Mouse (Mus musculus) forebrain, embryonic 15.5 days (tissue): Measurements from ENCODE around the gene Gm26938. TPM values are rescaled to one million over a fixed set of nuclear protein-coding genes. Genes with fewer than 3 reads are reported as not detected.

ENCODE experiments used
- ATAC-seq: fragments of 200-750 bp; cut with Nextera tagmentation; replicated peaks from 2 replicates; pipeline ENCODE4 v1.8.0; 2017; ENCODE audit warnings: mild to moderate bottlenecking, moderate TSS enrichment, moderate library complexity
- H3K27ac ChIP-seq: fragments of 300-500 bp; sonication (generic); replicated peaks from 2 replicates; pipeline ENCODE4 v1.5.1; 2015; ENCODE audit warnings: mild to moderate bottlenecking, inconsistent platforms
- H3K27me3 ChIP-seq: fragments of 300-500 bp; sonication (generic); 2 replicates; pipeline ENCODE4 v1.6.1; 2015; ENCODE audit warnings: inconsistent platforms
- H3K36me3 ChIP-seq: fragments of 300-500 bp; sonication (generic); 2 replicates; pipeline ENCODE4 v1.6.1; 2015; ENCODE audit warnings: mild to moderate bottlenecking, inconsistent platforms
- H3K4me1 ChIP-seq: fragments of 300-500 bp; sonication (generic); 2 replicates; pipeline ENCODE4 v1.6.1; 2015; ENCODE audit warnings: inconsistent platforms
- H3K4me2 ChIP-seq: fragments of 300-500 bp; sonication (generic); replicated peaks from 2 replicates; pipeline ENCODE4 v1.6.1; 2015; ENCODE audit warnings: mild to moderate bottlenecking, inconsistent platforms
- H3K4me3 ChIP-seq: fragments of 300-500 bp; sonication (generic); 2 replicates; pipeline ENCODE4 v1.5.1; 2015; ENCODE audit warnings: mild to moderate bottlenecking, inconsistent platforms
- H3K9ac ChIP-seq: fragments of 300-500 bp; sonication (generic); replicated peaks from 2 replicates; pipeline ENCODE4 v1.6.1; 2015; ENCODE audit warnings: mild to moderate bottlenecking, inconsistent platforms
- H3K9me3 ChIP-seq: fragments of 300-500 bp; sonication (generic); 2 replicates; pipeline ENCODE4 v1.6.1; 2016; ENCODE audit warnings: inconsistent platforms
- WGBS: fragments of 180-500 bp; shearing (Covaris S2); methylation state at CpG from one replicate; pipeline ENCODE4 v1.1.7; 2015; ENCODE audit warnings: mixed read lengths; 5-methylcytosine and 5-hydroxymethylcytosine counted together
- polyA plus RNA-seq: library from polyadenylated mRNA; unstranded; fragments of >200 nt; fragmentation: Nextera tagmentation; extraction: Ambion mirVana; gene quantifications from 2 replicates; pipeline ENCODE4 v1.2.1, GENCODE M21; 2015

Gene Gm26938
- polyA plus RNA-seq, 1 experiment from 2014 or later: not detected

DNA sequence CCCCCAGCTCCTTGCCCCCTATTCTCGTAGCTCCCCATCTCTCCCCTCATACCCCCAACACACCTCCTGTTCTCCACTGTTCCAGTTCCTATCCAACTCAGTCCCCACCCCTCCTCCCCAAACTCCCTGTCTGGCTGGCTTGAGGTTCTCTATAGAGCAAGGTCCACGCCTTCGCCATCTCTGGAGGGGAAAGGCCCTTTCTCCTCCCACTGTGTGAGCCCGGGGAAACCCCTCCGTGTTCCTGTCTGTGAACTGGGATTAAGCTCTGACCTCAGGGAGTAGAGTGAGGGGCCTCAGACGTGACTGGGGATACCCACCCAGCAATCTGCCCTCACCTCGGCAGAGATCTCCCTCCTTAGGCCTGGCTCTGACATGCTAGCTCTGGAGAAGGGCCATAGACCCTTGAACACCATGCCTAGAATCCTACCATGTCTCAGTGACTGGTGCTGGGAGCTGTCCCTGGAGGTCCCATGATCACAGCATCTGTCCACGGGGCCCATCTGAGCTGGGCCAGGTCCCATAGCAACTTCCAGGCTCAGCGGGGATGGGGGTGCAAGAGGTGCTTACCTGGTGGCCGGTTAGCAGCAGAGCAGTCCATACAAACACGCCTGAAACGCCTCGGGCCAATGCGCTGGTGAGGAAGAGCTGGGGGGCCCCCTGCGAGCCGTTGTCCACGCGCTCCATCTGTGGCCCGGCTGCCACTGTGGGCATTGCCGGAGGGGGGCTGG is 13.6 kb downstream of the Gm26938 start:
- 68% methylated on average over 20 of the region's 20 CpGs for WGBS
- ATAC-seq: no peak
- Histone ChIP-seq H3K27ac (no peak overlapping the region), H3K9me3 (no peaks in the 10 kb centered on the region), H3K4me1 (no peaks in the 10 kb centered on the region), H3K36me3 (no peaks in the 10 kb centered on the region), H3K4me2 (no peak overlapping the region), H3K4me3 (no peak overlapping the region), H3K9ac (no peak overlapping the region), H3K27me3 (peaks cover 18% of the 10 kb centered on the region; the same call in 1 of the 2 replicates)

- Histone ChIP-seq H3K9me3 (no peaks in the 10 kb centered on the region), H3K4me3 (no peak overlapping the region), H3K27ac (no peak overlapping the region), H3K27me3 (peaks cover 18% of the 10 kb centered on the region; the same call in 1 of the 2 replicates), H3K4me2 (no peak overlapping the region), H3K4me1 (no peaks in the 10 kb centered on the region), H3K36me3 (no peaks in the 10 kb centered on the region), H3K9ac (no peak overlapping the region)
- WGBS: 83% methylated on average over 15 of the region's 15 CpGs
- no peak for ATAC-seq
These were observed 14.4 kb downstream of the Gm26938 start for GRCm38 (mm10) chr5:139811677-139812397.

GRCm38 (mm10) chr5:139809397-139809796 is 16.8 kb downstream of the Gm26938 start:
- H3K9me3 ChIP-seq: no peaks in the 10 kb centered on the region
- H3K4me3 ChIP-seq: no peak overlapping the region
- H3K4me2 ChIP-seq: no peak overlapping the region
- ATAC-seq: no peak
- WGBS: 59% methylated on average over 4 of the region's 4 CpGs
- peaks cover 13% of the 10 kb centered on the region; the same call in 1 of the 2 replicates for H3K27me3 ChIP-seq
- no peak overlapping the region for H3K27ac ChIP-seq
- no peaks in the 10 kb centered on the region for H3K4me1 ChIP-seq
- no peaks in the 10 kb centered on the region for H3K36me3 ChIP-seq
- H3K9ac ChIP-seq: no peak overlapping the region

GRCm38 (mm10) chr5:139805924-139806323 is 20.3 kb downstream of the Gm26938 start:
- H3K27me3 ChIP-seq: no peaks in the 10 kb centered on the region
- no peak for ATAC-seq
- peaks cover 4% of the 10 kb centered on the region; the same call in 1 of the 2 replicates for H3K36me3 ChIP-seq
- WGBS: 93% methylated on average over 8 of the region's 8 CpGs
- H3K9ac ChIP-seq: no peak overlapping the region
- no peak overlapping the region for H3K27ac ChIP-seq
- H3K9me3 ChIP-seq: no peaks in the 10 kb centered on the region
- no peak overlapping the region for H3K4me2 ChIP-seq
- H3K4me1 ChIP-seq: peaks cover 8% of the 10 kb centered on the region
- H3K4me3 ChIP-seq: no peak overlapping the region

DNA sequence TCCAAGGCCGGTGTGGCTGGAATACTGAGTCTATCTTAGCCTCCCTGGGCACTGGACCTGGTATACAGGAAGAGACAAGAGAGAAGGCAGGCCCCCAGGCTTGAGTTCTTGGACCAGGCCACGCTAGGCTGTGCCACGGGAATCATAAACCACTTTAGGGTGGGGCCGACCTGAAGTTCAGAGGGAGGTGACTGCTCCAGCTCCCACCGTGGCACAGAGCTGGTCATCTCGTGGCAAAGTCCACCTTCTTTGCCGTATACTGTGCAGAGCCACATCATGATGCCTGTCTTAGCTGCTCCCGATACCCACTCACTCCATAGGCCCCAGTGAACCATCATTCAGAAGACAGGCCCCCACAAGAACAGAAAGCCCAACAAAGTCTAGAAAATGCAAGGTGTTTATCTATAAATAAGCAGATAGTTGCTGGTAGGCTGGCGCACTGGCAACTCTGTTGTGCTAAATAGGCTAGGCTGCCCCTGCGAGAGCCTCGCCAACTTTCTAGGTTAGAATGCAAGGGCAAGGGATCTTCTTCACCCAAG is 21.6 kb downstream of the Gm26938 start:
- H3K27ac ChIP-seq: no peak overlapping the region
- H3K4me3 ChIP-seq: no peak overlapping the region
- peaks cover 13% of the 10 kb centered on the region for H3K36me3 ChIP-seq
- no peaks in the 10 kb centered on the region for H3K9me3 ChIP-seq
- H3K27me3 ChIP-seq: no peaks in the 10 kb centered on the region
- no peak overlapping the region for H3K4me2 ChIP-seq
- no peak overlapping the region for H3K9ac ChIP-seq
- ATAC-seq: no peak
- H3K4me1 ChIP-seq: peaks cover 8% of the 10 kb centered on the region
- 92% methylated on average over 11 of the region's 11 CpGs for WGBS

DNA sequence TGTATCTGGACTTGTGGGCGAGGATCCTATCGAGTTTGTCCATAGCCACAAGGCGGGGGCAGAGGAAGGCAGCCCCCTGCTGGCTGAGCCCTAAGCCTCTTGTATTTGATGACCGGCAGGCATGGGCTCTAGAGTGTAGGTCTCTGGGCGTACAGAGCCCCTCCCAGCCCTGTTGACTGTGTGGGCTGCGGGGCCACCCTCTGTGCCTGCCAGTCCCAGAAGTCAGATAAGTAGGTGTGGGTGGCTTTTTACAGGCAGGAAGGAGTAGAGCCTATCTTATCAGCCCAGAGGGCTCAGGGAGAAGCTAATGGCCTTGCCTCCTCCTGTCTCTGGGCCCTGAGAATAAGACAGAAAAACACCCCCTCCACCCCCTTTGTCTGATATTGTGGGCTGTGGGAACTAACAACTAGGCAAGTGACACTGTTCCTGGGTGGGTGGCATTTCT is 22.1 kb downstream of the Gm26938 start:
- H3K36me3 ChIP-seq: peaks cover 13% of the 10 kb centered on the region
- no peak for ATAC-seq
- 3% methylated on average over 6 of the region's 6 CpGs for WGBS
- H3K9ac ChIP-seq: no peak overlapping the region
- no peaks in the 10 kb centered on the region for H3K27me3 ChIP-seq
- H3K9me3 ChIP-seq: no peaks in the 10 kb centered on the region
- no peak overlapping the region for H3K4me3 ChIP-seq
- peaks cover 12% of the 10 kb centered on the region for H3K4me1 ChIP-seq
- no peak overlapping the region for H3K27ac ChIP-seq
- no peak overlapping the region for H3K4me2 ChIP-seq

DNA sequence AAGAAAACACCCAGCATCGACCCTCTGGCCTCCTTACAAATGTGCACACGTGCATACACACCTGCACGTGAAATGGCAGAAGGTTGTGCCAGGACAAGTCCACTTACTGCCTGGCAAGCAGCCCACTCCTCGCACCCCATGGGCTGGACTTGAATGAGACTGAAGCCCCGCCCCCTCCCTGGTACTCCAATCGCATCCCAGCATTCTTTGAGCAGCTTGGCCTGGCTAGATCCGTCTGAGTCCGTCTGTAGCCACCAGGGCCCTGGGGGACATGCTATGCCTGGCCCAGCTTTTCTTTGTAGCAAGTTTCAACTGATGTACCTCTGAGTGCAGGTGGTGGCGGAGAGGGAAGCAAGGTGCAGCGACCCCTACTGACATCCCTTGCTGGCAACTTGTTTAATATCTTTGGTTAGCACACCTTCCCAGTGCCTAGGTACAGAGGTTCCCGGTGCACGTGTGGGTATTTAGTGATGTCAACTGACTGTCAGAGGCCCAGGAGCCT is 22.6 kb downstream of the Gm26938 start:
- no peak overlapping the region for H3K27ac ChIP-seq
- no peak overlapping the region for H3K9ac ChIP-seq
- H3K36me3 ChIP-seq: peaks cover 13% of the 10 kb centered on the region
- 0 out of 2 replicates have a peak, but pooled peaks have one; percentile 48 for ATAC-seq
- no peaks in the 10 kb centered on the region for H3K9me3 ChIP-seq
- H3K4me2 ChIP-seq: no peak overlapping the region; the same call in 1 of the 2 replicates
- H3K27me3 ChIP-seq: no peaks in the 10 kb centered on the region
- H3K4me3 ChIP-seq: no peak overlapping the region
- H3K4me1 ChIP-seq: peaks cover 17% of the 10 kb centered on the region
- WGBS: 6% methylated on average over 12 of the region's 12 CpGs

DNA sequence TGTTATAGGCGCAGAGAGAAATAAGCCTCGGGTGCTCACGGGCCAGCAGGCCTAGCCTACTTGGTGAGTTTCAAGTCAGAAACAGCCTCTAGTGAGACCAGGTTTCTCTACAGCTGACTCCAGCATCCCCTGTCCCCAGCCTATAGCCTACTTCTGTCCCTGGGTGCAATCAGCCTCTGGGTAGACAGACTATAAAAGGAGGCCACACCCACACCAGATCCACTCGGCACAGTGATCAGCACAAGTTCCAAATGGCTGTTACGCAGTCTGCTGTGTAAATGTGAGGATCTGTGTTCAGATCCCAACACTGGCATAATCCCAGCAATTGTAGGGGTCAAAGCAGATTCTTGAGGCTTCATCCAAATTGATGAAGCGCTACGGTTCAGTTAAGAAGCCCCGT is 23.0 kb downstream of the Gm26938 start:
- 75% methylated on average over 8 of the region's 8 CpGs for WGBS
- Histone ChIP-seq H3K4me2 (no peak overlapping the region; the same call in 1 of the 2 replicates), H3K9me3 (no peaks in the 10 kb centered on the region), H3K4me3 (no peak overlapping the region), H3K9ac (no peak overlapping the region), H3K36me3 (peaks cover 13% of the 10 kb centered on the region), H3K27ac (no peak overlapping the region), H3K4me1 (peaks cover 22% of the 10 kb centered on the region), H3K27me3 (no peaks in the 10 kb centered on the region)
- ATAC-seq: no peak

DNA sequence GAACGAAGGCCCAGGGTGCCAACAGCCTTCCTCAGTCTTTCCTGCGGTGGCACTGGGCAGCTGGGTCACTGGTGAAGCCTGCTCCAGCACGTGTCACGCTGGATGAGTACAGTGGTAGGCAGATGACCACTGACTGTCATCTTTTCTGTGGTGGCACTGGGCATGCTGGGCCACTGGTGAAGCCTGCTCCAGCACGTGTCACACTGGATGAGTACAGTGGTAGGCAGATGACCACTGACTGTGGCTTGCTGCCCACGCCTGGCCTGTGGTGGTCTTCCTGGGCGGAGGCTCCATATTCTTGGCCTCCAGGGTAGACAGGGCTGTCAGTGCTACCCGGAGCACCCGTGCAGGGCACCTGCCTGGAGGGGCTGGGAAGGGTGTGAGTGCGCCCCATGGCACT is 24.3 kb downstream of the Gm26938 start:
- Histone ChIP-seq H3K27me3 (no peaks in the 10 kb centered on the region), H3K4me2 (no peak overlapping the region), H3K36me3 (peaks cover 13% of the 10 kb centered on the region), H3K9ac (no peak overlapping the region), H3K27ac (no peak overlapping the region), H3K4me3 (no peak overlapping the region), H3K4me1 (peaks cover 35% of the 10 kb centered on the region), H3K9me3 (no peaks in the 10 kb centered on the region)
- ATAC-seq: no peak
- 95% methylated on average over 10 of the region's 10 CpGs for WGBS

- 95% methylated on average over 8 of the region's 8 CpGs for WGBS
- no peak for ATAC-seq
These were observed 25.0 kb downstream of the Gm26938 start for GRCm38 (mm10) chr5:139801231-139801630.

GRCm38 (mm10) chr5:139799801-139800590 is 26.2 kb downstream of the Gm26938 start:
- WGBS: 92% methylated on average over 33 of the region's 33 CpGs
- no peak overlapping the region for H3K4me3 ChIP-seq
- no peak for ATAC-seq
- H3K4me1 ChIP-seq: peaks cover 50% of the 10 kb centered on the region
- peaks cover 13% of the 10 kb centered on the region for H3K36me3 ChIP-seq
- H3K4me2 ChIP-seq: no peak overlapping the region
- no peaks in the 10 kb centered on the region for H3K27me3 ChIP-seq
- no peaks in the 10 kb centered on the region for H3K9me3 ChIP-seq
- H3K9ac ChIP-seq: no peak overlapping the region
- H3K27ac ChIP-seq: no peak overlapping the region

More at GRCm38 (mm10) chr5:139801231-139801630, 25.0 kb downstream of the Gm26938 start:
- H3K27ac ChIP-seq: no peak overlapping the region
- H3K27me3 ChIP-seq: no peaks in the 10 kb centered on the region
- H3K36me3 ChIP-seq: peaks cover 13% of the 10 kb centered on the region
- no peaks in the 10 kb centered on the region for H3K9me3 ChIP-seq
- H3K4me2 ChIP-seq: no peak overlapping the region
- H3K9ac ChIP-seq: no peak overlapping the region
- no peak overlapping the region for H3K4me3 ChIP-seq
- H3K4me1 ChIP-seq: peaks cover 41% of the 10 kb centered on the region
